Mouse (Mus musculus) bone marrow macrophage, adult 2 months (primary cell): ENCODE measurements around the gene Ube2d3. TPM values are rescaled to one million over a fixed set of nuclear protein-coding genes. Genes with fewer than 3 reads are reported as not detected.
"Not testable (repeated sequence)": the region's sequence is repeated elsewhere in the genome, so short reads cannot be mapped to it uniquely, and the experiment has no call there.

Experiments used
- H3K27ac ChIP-seq: 2 replicates; pipeline ENCODE4 v1.5.1; 2012; ENCODE audit warnings: low read depth, low read length; ENCODE audit not compliant: insufficient read depth
- H3K4me1 ChIP-seq: 2 replicates; pipeline ENCODE4 v1.6.1; 2012; ENCODE audit warnings: low read length; ENCODE audit not compliant: control insufficient read depth, insufficient read depth
- H3K4me3 ChIP-seq: 2 replicates; pipeline ENCODE4 v1.5.1; 2012; ENCODE audit warnings: mild to moderate bottlenecking, low read length, moderate library complexity; ENCODE audit not compliant: insufficient read depth
- CTCF ChIP-seq: IDR thresholded peaks from 2 replicates; pipeline ENCODE4 v1.5.1; 2012; ENCODE audit warnings: low read depth, mild to moderate bottlenecking, low read length, moderate library complexity
- POLR2A ChIP-seq: IDR thresholded peaks from 2 replicates; pipeline ENCODE4 v1.6.1; 2012; ENCODE audit warnings: mild to moderate bottlenecking, low read depth, low read length, borderline replicate concordance
- polyA plus RNA-seq: library from polyadenylated mRNA; stranded (reverse); fragments of >200 nt; gene quantifications from 2 replicates; pipeline ENCODE4 v1.2.4, GENCODE M21; 2012; ENCODE audit not compliant: missing spikeins, insufficient read depth, insufficient read length

Ube2d3 gene
- polyA plus RNA-seq, 1 experiment = 389 TPM

DNA sequence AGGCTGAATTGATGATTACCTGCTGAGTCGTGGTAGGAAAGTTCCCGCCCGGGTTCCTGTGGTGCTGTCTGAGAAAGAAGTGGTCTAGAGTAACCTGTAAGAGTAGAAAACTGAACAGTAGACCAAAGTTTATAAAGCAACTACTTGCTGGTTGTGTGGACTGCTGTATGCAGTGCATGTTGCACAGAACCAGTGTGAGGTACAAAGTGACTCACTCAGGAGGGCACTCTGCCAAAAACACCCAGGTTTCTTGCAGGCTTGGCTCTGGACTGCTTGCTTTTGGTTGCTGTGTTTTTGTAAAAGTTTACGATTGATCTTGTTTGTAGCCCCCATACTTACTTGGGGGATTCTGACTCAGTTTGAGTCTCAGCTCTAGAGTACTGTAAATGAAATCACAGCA lies 32.0 kb downstream of the Ube2d3 start:
- no peak overlapping the region for H3K27ac ChIP-seq
- H3K4me3 ChIP-seq = no peak overlapping the region
- TF ChIP-seq CTCF (no peak), POLR2A (no peak)
- peaks cover 18% of the 10 kb centered on the region for H3K4me1 ChIP-seq

DNA sequence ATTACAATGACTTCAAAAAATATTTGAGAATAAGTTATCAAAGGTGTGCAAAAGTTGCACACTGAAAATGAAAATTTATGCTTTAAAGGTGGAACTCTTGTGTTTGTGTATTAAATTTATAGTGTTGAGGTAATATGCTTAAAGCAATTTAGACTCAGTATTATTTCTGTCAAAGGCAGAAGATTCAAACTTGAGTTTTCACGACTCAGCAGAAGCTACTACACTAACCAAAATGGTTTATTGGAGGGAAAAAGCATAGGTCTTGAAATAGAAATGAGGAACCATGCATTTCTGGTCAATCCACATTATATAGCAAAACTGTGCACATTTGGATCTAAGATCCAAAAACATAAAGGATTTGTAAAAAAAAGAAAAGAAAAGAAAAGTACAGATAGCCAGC lies 32.9 kb downstream of the Ube2d3 start:
- TF ChIP-seq POLR2A (no peak), CTCF (no peak)
- Histone ChIP-seq H3K4me1 (peaks cover 18% of the 10 kb centered on the region), H3K27ac (peak overlapping the region; percentile 51), H3K4me3 (no peak overlapping the region)

DNA sequence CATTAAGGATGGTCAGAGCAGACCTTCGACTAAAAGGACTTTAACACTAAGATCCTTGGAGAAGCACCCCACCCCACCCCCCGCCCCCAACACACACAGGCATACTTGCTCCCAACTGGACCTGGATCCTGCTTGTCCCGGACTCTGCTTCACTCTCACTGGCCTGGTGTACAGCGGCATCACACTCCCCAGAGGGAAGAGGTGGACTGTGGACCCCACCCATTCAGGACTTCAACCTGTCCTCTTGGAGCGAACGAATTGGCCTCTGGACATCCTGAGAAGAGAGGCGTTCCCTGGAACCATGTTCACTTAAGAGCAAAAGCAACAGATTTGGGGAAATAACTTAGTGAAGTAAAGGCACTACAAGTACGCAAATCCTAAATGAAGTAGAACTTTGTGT lies 37.1 kb downstream of the Ube2d3 start:
- TF ChIP-seq CTCF = no peak
- TF ChIP-seq POLR2A = no peak
- Histone ChIP-seq H3K4me3 (no peak overlapping the region), H3K4me1 (peaks cover 19% of the 10 kb centered on the region), H3K27ac (no peak overlapping the region)

GRCm38 (mm10) chr3:135476286-135476685 lies 38.3 kb downstream of the Ube2d3 start:
- Histone ChIP-seq H3K27ac (no peak overlapping the region), H3K4me3 (no peak overlapping the region), H3K4me1 (peaks cover 12% of the 10 kb centered on the region)
- TF ChIP-seq POLR2A (no peak), CTCF (no peak)

DNA sequence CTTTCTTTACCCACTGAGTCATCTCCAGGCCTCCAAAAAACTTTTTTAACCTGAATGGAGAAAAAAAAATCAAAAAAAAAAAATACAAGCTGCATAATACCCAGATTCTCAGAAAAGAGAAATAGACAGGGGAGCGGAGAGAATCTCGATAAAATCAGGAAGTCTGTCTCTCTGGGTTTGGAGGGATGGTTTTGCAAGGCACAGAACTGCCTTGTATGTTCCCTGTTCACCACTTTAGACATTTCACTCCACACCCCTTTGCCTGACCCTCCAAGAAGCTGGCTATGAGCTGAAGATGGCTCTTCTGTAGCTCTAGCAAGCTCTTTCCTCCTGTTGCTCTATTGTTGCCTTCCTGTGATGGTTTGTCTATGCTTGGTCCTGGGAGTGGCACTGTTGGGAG lies 39.0 kb downstream of the Ube2d3 start:
- Histone ChIP-seq H3K4me1 (peaks cover 10% of the 10 kb centered on the region), H3K4me3 (no peak overlapping the region), H3K27ac (peak overlapping the region; percentile 24)
- TF ChIP-seq CTCF = no peak
- TF ChIP-seq POLR2A = no peak

GRCm38 (mm10) chr3:135479090-135479489 lies 41.1 kb downstream of the Ube2d3 start:
- not testable (repeated sequence) for H3K4me3 ChIP-seq, H3K27ac ChIP-seq
- H3K4me1 ChIP-seq = peaks cover 10% of the 10 kb centered on the region

GRCm38 (mm10) chr3:135480767-135481166 lies 42.8 kb downstream of the Ube2d3 start:
- H3K4me1 ChIP-seq = peaks cover 10% of the 10 kb centered on the region
- no peak overlapping the region for H3K27ac ChIP-seq
- TF ChIP-seq POLR2A = no peak
- TF ChIP-seq CTCF = no peak
- no peak overlapping the region for H3K4me3 ChIP-seq

- H3K4me3 ChIP-seq = no peak overlapping the region
- peaks cover 10% of the 10 kb centered on the region for H3K4me1 ChIP-seq
- no peak overlapping the region for H3K27ac ChIP-seq
- TF ChIP-seq POLR2A (no peak), CTCF (no peak)
Measured at GRCm38 (mm10) chr3:135481608-135482007, 43.7 kb downstream of the Ube2d3 start.

DNA sequence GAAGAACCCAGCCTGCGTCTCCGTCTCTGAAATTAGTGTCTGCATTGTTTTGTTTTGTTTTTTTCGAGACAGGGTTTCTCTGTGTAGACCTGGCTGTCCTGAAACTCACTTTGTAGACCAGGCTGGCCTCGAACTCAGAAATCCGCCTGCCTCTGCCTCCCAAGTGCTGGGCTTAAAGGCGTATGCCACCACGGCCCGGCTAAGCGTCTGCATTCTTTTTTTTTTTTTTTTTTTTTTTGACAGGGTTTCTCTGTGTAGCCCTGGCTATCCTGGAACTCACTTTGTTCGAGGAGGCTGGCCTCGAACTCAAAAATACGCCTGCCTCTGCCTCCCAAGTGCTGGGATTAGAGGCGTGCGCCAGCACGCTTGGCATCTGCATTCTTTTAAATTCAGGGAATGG lies 46.7 kb downstream of the Ube2d3 start:
- Histone ChIP-seq H3K4me1 (peaks cover 16% of the 10 kb centered on the region), H3K4me3 (peak overlapping the region; percentile 95)

DNA sequence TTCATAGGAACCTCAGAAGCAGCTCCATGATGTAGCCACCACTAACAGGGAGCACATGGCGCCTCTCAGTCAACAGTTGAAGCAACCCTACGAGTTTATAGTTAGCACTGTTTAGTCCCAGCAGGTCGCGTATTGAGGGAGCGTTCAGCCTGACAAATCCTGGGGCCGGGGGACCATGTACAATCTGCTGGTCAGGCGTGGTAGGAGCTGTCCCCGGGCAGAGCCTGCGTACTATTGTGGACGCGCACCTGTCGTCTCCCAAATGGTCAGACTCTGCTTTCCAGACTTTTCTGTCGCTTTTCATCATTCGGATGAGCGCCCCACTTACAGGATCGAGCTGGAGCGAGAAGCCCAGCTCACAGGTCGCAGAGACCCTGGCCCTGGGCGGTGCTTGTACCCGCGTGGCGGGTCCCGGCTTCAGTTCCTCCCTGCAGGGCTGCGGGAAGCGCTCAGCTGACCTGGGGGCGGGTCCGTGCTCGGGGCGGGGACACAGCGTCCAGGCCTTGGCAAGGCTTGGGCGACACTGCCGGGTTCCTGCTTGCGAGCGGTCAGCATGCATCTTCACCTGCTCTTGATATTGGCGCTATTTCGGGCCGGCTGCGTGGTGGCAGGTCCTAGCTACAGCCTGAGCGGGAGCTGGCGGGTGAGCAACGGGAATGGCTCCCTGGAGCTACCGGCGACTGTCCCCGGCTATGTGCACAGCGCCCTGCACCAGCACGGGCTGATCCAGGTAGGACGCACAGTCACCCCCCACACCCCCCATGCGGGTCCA lies 47.4 kb downstream of the Ube2d3 start, which contains the start of gene Manba:
Gene Manba, plus strand, starts transcription at position 484 of the 772 bp plus-strand sequence.
- H3K27ac ChIP-seq = peak within 1 kb of the TSS; percentile 58
- TF ChIP-seq CTCF (no peak), POLR2A (no peak)
- peak within 1 kb of the TSS; percentile 95 for H3K4me3 ChIP-seq
- H3K4me1 ChIP-seq = peaks cover 17% of the 10 kb centered on the region

More for the DNA sequence above, 46.7 kb downstream of the Ube2d3 start:
- H3K27ac ChIP-seq = not testable (repeated sequence)

DNA sequence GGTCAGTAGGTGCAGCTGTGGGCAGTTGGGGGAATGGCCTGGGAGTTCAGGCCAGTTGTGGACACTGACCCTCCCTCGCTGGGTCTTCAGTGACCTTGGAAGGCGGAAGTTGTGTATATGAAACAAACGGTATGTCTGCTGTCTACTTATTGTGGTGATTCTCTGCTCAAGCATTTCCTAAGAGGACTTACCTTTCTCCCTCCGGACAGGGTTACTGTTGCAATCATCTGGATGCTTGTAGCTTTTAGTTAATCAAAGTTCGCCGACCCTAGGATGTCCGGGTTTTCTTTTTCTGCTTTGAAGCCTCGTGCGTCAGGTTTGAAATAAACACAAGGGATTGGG lies 47.9 kb downstream of the Ube2d3 start:
- Histone ChIP-seq H3K27ac (peak overlapping the region; percentile 58), H3K4me1 (peaks cover 17% of the 10 kb centered on the region), H3K4me3 (peak overlapping the region; percentile 95)
- no peak for TF ChIP-seq CTCF
- TF ChIP-seq POLR2A = no peak

DNA sequence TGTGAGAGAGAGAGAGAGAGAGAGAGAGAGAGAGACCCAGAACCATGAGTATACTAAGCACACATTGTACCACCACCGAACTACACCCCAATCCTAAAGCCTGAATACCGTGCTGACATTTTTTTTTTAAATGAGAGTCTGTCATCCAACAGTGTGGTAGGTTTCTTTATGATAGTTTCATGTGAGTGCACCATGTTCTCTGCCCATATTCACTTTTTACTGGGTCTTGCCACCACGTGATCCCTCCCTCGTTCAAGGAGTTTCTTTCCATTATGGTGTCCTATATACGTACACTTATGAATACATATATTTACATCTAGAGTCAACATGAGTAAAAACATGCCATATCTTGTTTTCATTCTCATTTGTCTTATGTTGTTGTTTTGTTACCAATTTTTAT lies 48.4 kb downstream of the Ube2d3 start:
- Histone ChIP-seq H3K4me1 (peaks cover 17% of the 10 kb centered on the region), H3K27ac (0 out of 2 replicates have a peak overlapping the region, but pooled peaks have one; percentile 58), H3K4me3 (peak overlapping the region; percentile 95)
- TF ChIP-seq CTCF = no peak
- no peak for TF ChIP-seq POLR2A
